Mouse (Mus musculus): Measurements from ENCODE around the gene Cnot10. TPM values are rescaled to one million over a fixed set of nuclear protein-coding genes. Genes with fewer than 3 reads are reported as not detected.

The Cnot10 gene
- polyA plus RNA-seq, 1 experiment from 2014 or later: 74.7 TPM

- Histone ChIP-seq H3K9me3 (ENCODE audit: control insufficient read depth, low read length) (no peaks in the 10 kb centered on the region), H3K27me3 (ENCODE audit: control insufficient read depth, insufficient read depth, low read length) (no peaks in the 10 kb centered on the region), H3K9ac (ENCODE audit: low read depth, low read length) (no peak overlapping the region), H3K27ac (ENCODE audit: low read depth, low read length) (no peak overlapping the region), H3K4me2 (replicated peaks; ENCODE audit: low read depth, low read length) (no peak overlapping the region), H3K4me3 (ENCODE audit: low read length) (no peak overlapping the region), H3K4me1 (ENCODE audit: control insufficient read depth, insufficient read depth, low read length) (peaks cover 47% of the 10 kb centered on the region), H3K36me3 (ENCODE audit: control insufficient read depth, insufficient read depth, low read length) (no peaks in the 10 kb centered on the region)
- 39% methylated on average over 6 of the region's 6 CpGs for WGBS
- no peak for ATAC-seq (ENCODE audit: low FRiP score, low TSS enrichment)
Observed at GRCm38 (mm10) chr9:114550033-114550432, 90.0 kb downstream of the Cnot10 start.

DNA sequence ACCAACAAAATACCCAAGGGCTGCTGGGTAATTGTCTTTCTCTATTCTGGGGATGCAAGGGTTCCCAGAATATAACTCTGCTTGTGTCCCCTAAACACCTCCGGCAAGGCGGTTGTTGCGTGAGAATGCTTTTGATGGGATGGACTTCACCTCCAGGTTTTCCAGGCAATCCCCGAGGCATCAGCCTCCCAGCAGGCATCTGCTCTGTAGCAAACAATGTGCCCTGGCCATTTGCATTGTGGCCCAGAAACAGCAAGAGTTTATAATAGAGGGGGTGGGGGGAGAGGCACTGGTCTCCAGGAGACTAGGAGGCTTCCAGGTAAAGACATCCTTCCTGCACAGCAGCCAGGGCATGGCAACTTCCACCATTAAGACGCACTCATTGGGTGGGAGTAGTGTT, 90.9 kb downstream of the Cnot10 start:
- peaks cover 47% of the 10 kb centered on the region for H3K4me1 ChIP-seq (ENCODE audit: control insufficient read depth, insufficient read depth, low read length)
- no peak for ATAC-seq (ENCODE audit: low FRiP score, low TSS enrichment)
- no peaks in the 10 kb centered on the region for H3K9me3 ChIP-seq (ENCODE audit: control insufficient read depth, low read length)
- H3K9ac ChIP-seq (ENCODE audit: low read depth, low read length): no peak overlapping the region
- H3K27ac ChIP-seq (ENCODE audit: low read depth, low read length): no peak overlapping the region
- no peak overlapping the region for H3K4me2 ChIP-seq (replicated peaks; ENCODE audit: low read depth, low read length)
- WGBS: 36% methylated on average over 5 of the region's 5 CpGs
- no peaks in the 10 kb centered on the region for H3K36me3 ChIP-seq (ENCODE audit: control insufficient read depth, insufficient read depth, low read length)
- H3K4me3 ChIP-seq (ENCODE audit: low read length): no peak overlapping the region
- no peaks in the 10 kb centered on the region for H3K27me3 ChIP-seq (ENCODE audit: control insufficient read depth, insufficient read depth, low read length)

DNA sequence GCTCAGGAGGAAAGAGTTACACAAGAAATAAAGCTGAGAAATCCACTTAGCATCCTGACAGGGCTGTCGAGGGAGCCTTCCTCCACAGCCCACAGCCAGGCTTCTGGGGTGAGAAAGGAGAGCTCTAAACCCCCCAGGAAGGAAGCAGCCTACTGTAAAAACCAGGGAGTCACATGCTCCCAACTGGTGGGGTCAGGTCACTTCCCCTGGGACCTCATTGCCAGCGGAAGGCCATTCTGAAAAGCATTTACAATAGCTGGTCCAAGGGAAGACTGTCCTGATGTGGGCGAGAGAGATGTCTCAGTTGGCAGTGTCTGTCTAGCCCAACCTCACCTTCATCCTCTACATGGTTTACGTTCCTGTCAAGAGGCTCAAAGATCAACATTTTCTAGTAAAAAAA, 91.5 kb downstream of the Cnot10 start:
- Histone ChIP-seq H3K36me3 (ENCODE audit: control insufficient read depth, insufficient read depth, low read length) (no peaks in the 10 kb centered on the region), H3K4me3 (ENCODE audit: low read length) (no peak overlapping the region), H3K9me3 (ENCODE audit: control insufficient read depth, low read length) (no peaks in the 10 kb centered on the region), H3K27ac (ENCODE audit: low read depth, low read length) (peak overlapping the region; percentile 79), H3K27me3 (ENCODE audit: control insufficient read depth, insufficient read depth, low read length) (no peaks in the 10 kb centered on the region), H3K9ac (ENCODE audit: low read depth, low read length) (no peak overlapping the region; the same call in 1 of the 2 replicates), H3K4me1 (ENCODE audit: control insufficient read depth, insufficient read depth, low read length) (peaks cover 49% of the 10 kb centered on the region), H3K4me2 (replicated peaks; ENCODE audit: low read depth, low read length) (no peak overlapping the region)
- no peak for ATAC-seq (ENCODE audit: low FRiP score, low TSS enrichment)
- WGBS: 29% methylated on average over 4 of the region's 4 CpGs

- 49% methylated on average over 6 of the region's 6 CpGs for WGBS
- ATAC-seq (ENCODE audit: low FRiP score, low TSS enrichment): peak; percentile 41; the same call in 1 of the 2 replicates
- H3K4me2 ChIP-seq (replicated peaks; ENCODE audit: low read depth, low read length): no peak overlapping the region
- H3K9ac ChIP-seq (ENCODE audit: low read depth, low read length): no peak overlapping the region
- peaks cover 49% of the 10 kb centered on the region for H3K4me1 ChIP-seq (ENCODE audit: control insufficient read depth, insufficient read depth, low read length)
- no peaks in the 10 kb centered on the region for H3K27me3 ChIP-seq (ENCODE audit: control insufficient read depth, insufficient read depth, low read length)
- H3K9me3 ChIP-seq (ENCODE audit: control insufficient read depth, low read length): no peaks in the 10 kb centered on the region
- H3K36me3 ChIP-seq (ENCODE audit: control insufficient read depth, insufficient read depth, low read length): no peaks in the 10 kb centered on the region
- no peak overlapping the region for H3K4me3 ChIP-seq (ENCODE audit: low read length)
- H3K27ac ChIP-seq (ENCODE audit: low read depth, low read length): peak overlapping the region; percentile 79
Observed at GRCm38 (mm10) chr9:114547643-114548077, 92.3 kb downstream of the Cnot10 start.

- 52% methylated on average over 12 of the region's 12 CpGs for WGBS
- Histone ChIP-seq H3K9me3 (ENCODE audit: control insufficient read depth, low read length) (no peaks in the 10 kb centered on the region), H3K4me1 (ENCODE audit: control insufficient read depth, insufficient read depth, low read length) (peaks cover 49% of the 10 kb centered on the region), H3K36me3 (ENCODE audit: control insufficient read depth, insufficient read depth, low read length) (no peaks in the 10 kb centered on the region), H3K4me3 (ENCODE audit: low read length) (no peak overlapping the region), H3K27ac (ENCODE audit: low read depth, low read length) (peak overlapping the region; percentile 79; the same call in 1 of the 2 replicates), H3K27me3 (ENCODE audit: control insufficient read depth, insufficient read depth, low read length) (no peaks in the 10 kb centered on the region), H3K9ac (ENCODE audit: low read depth, low read length) (no peak overlapping the region), H3K4me2 (replicated peaks; ENCODE audit: low read depth, low read length) (no peak overlapping the region)
- no peak for ATAC-seq (ENCODE audit: low FRiP score, low TSS enrichment)
Observed at GRCm38 (mm10) chr9:114546765-114547164, 93.2 kb downstream of the Cnot10 start.

GRCm38 (mm10) chr9:114544754-114545393, 95.1 kb downstream of the Cnot10 start:
- peak overlapping the region; percentile 62; the same call in 1 of the 2 replicates for H3K27ac ChIP-seq (ENCODE audit: low read depth, low read length)
- no peak overlapping the region for H3K4me3 ChIP-seq (ENCODE audit: low read length)
- 22% methylated on average over 9 of the region's 9 CpGs for WGBS
- no peaks in the 10 kb centered on the region for H3K9me3 ChIP-seq (ENCODE audit: control insufficient read depth, low read length)
- H3K9ac ChIP-seq (ENCODE audit: low read depth, low read length): no peak overlapping the region; the same call in 1 of the 2 replicates
- no peaks in the 10 kb centered on the region for H3K36me3 ChIP-seq (ENCODE audit: control insufficient read depth, insufficient read depth, low read length)
- H3K27me3 ChIP-seq (ENCODE audit: control insufficient read depth, insufficient read depth, low read length): no peaks in the 10 kb centered on the region
- H3K4me2 ChIP-seq (replicated peaks; ENCODE audit: low read depth, low read length): peak overlapping the region; percentile 31; the same call in 1 of the 2 replicates
- peaks cover 52% of the 10 kb centered on the region for H3K4me1 ChIP-seq (ENCODE audit: control insufficient read depth, insufficient read depth, low read length)
- ATAC-seq (ENCODE audit: low FRiP score, low TSS enrichment): no peak

DNA sequence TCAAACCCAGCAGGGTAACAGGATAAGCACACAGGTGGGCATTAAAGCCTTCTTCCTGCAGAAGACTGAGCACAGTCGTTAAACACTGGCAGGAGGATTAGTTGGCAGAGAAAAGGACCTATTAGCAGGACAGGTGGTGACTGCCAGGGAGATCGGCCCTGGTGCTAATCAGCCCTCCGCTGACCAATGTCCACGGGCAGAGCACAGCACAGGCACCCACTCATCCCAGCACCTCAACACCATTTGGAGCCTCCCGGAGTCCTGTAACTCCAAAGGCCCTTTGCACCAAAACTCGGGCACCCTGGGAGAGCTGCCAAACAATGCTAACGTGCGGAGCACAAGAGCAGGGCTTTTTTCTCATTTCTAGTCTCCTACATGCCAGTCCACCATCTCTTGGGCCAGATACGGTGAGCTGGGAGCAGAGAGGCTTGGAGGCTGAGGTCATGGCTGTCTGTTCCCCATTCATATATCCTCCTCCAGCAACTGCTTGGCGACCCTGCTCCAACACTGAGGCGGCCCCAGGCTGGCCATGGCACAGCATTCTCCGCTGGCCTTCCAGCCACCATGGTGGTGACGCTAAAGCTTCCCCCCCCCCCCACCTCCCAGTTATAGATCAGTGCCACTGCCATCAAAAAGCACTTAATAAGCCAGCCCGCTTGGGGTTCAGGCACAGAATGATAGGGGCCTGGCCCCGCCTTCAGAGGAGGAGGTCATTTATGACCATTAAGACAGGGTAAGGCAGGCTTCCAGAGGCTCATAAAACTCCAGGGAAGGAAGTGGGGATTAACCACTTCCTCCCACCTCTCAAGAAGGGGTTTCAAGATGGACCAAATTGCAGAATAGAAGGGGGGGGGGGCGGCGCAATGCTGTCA, 95.9 kb downstream of the Cnot10 start:
- H3K4me2 ChIP-seq (replicated peaks; ENCODE audit: low read depth, low read length): peak overlapping the region; percentile 31; the same call in 1 of the 2 replicates
- H3K27me3 ChIP-seq (ENCODE audit: control insufficient read depth, insufficient read depth, low read length): no peaks in the 10 kb centered on the region
- H3K9ac ChIP-seq (ENCODE audit: low read depth, low read length): no peak overlapping the region; the same call in 1 of the 2 replicates
- H3K4me3 ChIP-seq (ENCODE audit: low read length): no peak overlapping the region
- no peak for ATAC-seq (ENCODE audit: low FRiP score, low TSS enrichment)
- no peaks in the 10 kb centered on the region for H3K9me3 ChIP-seq (ENCODE audit: control insufficient read depth, low read length)
- WGBS: 32% methylated on average over 16 of the region's 17 CpGs
- peaks cover 53% of the 10 kb centered on the region for H3K4me1 ChIP-seq (ENCODE audit: control insufficient read depth, insufficient read depth, low read length)
- no peaks in the 10 kb centered on the region for H3K36me3 ChIP-seq (ENCODE audit: control insufficient read depth, insufficient read depth, low read length)
- H3K27ac ChIP-seq (ENCODE audit: low read depth, low read length): no peak overlapping the region; the same call in 1 of the 2 replicates

GRCm38 (mm10) chr9:114541279-114541741, 98.7 kb downstream of the Cnot10 start:
- H3K4me1 ChIP-seq (ENCODE audit: control insufficient read depth, insufficient read depth, low read length): peaks cover 44% of the 10 kb centered on the region
- no peaks in the 10 kb centered on the region for H3K9me3 ChIP-seq (ENCODE audit: control insufficient read depth, low read length)
- H3K9ac ChIP-seq (ENCODE audit: low read depth, low read length): no peak overlapping the region
- no peak overlapping the region for H3K27ac ChIP-seq (ENCODE audit: low read depth, low read length)
- no peak overlapping the region for H3K4me2 ChIP-seq (replicated peaks; ENCODE audit: low read depth, low read length)
- H3K4me3 ChIP-seq (ENCODE audit: low read length): no peak overlapping the region
- 56% methylated on average over 1 of the region's 1 CpGs for WGBS
- no peaks in the 10 kb centered on the region for H3K27me3 ChIP-seq (ENCODE audit: control insufficient read depth, insufficient read depth, low read length)
- no peaks in the 10 kb centered on the region for H3K36me3 ChIP-seq (ENCODE audit: control insufficient read depth, insufficient read depth, low read length)
- no peak for ATAC-seq (ENCODE audit: low FRiP score, low TSS enrichment)
